Mouse (Mus musculus) ES-E14 (cell line): Measurements from ENCODE around the gene Tecr. TPM values are rescaled to one million over a fixed set of nuclear protein-coding genes. Genes with fewer than 3 reads are reported as not detected.

Experiments
- DNase-seq: peaks from one replicate; pipeline ENCODE4 v3.0.0-alpha.2; 2013; ENCODE audit warnings: low read depth, low spot score
- H3K27ac ChIP-seq: 2 replicates; pipeline ENCODE4 v1.5.1; 2012; ENCODE audit warnings: low read depth, mild to moderate bottlenecking, low read length, moderate library complexity, mixed read lengths; ENCODE audit not compliant: poor library complexity, insufficient read depth, severe bottlenecking
- H3K36me3 ChIP-seq: 2 replicates; pipeline ENCODE4 v1.6.1; 2012; ENCODE audit warnings: mild to moderate bottlenecking, low read length, moderate library complexity, mixed read lengths; ENCODE audit not compliant: control insufficient read depth, poor library complexity, insufficient read depth, severe bottlenecking
- H3K4me1 ChIP-seq, 2 experiments: fragments of 150-350 bp in 1 of 2; sonication (generic) in 1 of 2; 2 replicates each; pipeline ENCODE4 v1.6.1; 2012; ENCODE audit warnings: low read length in 2 of 2, mild to moderate bottlenecking in 1 of 2, mixed read lengths in 1 of 2; ENCODE audit not compliant: control insufficient read depth in 2 of 2, insufficient read depth in 2 of 2, poor library complexity in 1 of 2
- H3K4me3 ChIP-seq, 2 experiments: fragments of 150-350 bp in 1 of 2; sonication (generic) in 1 of 2; 2 replicates each; pipeline ENCODE4 v1.5.1; 2012; ENCODE audit warnings: low read length in 2 of 2, low read depth in 1 of 2, mild to moderate bottlenecking in 1 of 2, mixed read lengths in 1 of 2; ENCODE audit not compliant: insufficient read depth in 1 of 2, poor library complexity in 1 of 2, severe bottlenecking in 1 of 2
- H3K9ac ChIP-seq: 2 replicates; pipeline ENCODE4 v1.6.1; 2012; ENCODE audit warnings: low read depth, mild to moderate bottlenecking, low read length, mixed read lengths; ENCODE audit not compliant: poor library complexity, insufficient read depth, severe bottlenecking
- H3K9me3 ChIP-seq: fragments of 150-350 bp; sonication (generic); 2 replicates; pipeline ENCODE4 v1.6.1; 2012; ENCODE audit warnings: low read depth, mild to moderate bottlenecking, low read length; ENCODE audit not compliant: control insufficient read depth, insufficient read depth
- CHD2 ChIP-seq: IDR thresholded peaks from 2 replicates; pipeline ENCODE4 v1.6.1; 2014; ENCODE audit warnings: mild to moderate bottlenecking, low read depth, low read length, inconsistent platforms
- HCFC1 ChIP-seq: IDR thresholded peaks from 2 replicates; pipeline ENCODE4 v1.6.1; 2012; ENCODE audit warnings: low read length, inconsistent platforms, borderline replicate concordance; ENCODE audit not compliant: insufficient read depth
- MAFK ChIP-seq: IDR thresholded peaks from 2 replicates; pipeline ENCODE4 v1.6.1; 2014; ENCODE audit warnings: mild to moderate bottlenecking, low read depth, low read length, inconsistent platforms; ENCODE audit not compliant: insufficient read depth
- ZC3H11A ChIP-seq: IDR thresholded peaks from 2 replicates; pipeline ENCODE4 v1.6.1; 2012; ENCODE audit warnings: low read depth, mild to moderate bottlenecking, inconsistent platforms, low read length, borderline replicate concordance
- ZNF384 ChIP-seq: IDR thresholded peaks from 2 replicates; pipeline ENCODE4 v1.6.1; 2012; ENCODE audit warnings: low read depth, low read length, inconsistent platforms
- in situ Hi-C, 2 experiments: fragments of 600-800 bp; cut with MboI; formaldehyde crosslinking; loops; one replicate each; pipeline ENCODE4 v1.15.1; 2025; ENCODE audit warnings: low sequenced_read_pairs in 2 of 2, inconsistent platforms in 1 of 2; ENCODE audit not compliant: unreplicated experiment in 2 of 2
- total RNA-seq: library from RNA; depleted of rRNA; stranded (reverse); fragments of 300-350 nt; gene quantifications from 2 replicates; pipeline ENCODE4 v1.2.3, GENCODE M21; 2012

Tecr gene
- total RNA-seq, 1 experiment = 246 TPM

DNA sequence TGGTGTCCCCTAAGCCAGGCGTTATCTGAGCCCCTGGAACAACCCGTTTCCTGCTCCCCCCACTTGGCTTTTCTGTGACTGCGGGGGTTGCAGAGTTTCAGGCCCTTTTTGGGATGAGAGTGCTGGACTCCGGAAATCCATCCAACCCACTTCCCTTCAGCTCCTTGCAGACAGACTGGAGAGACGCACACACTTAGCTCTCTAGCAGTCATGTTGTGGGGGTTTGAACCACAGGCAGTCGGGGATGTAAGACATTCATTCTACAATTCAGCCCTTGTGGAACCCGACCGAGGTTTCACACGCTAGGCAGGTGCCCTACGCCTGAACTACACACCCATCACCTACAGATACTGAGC is 45.9 kb upstream of the Tecr start:
- H3K9me3 ChIP-seq = no peaks in the 10 kb centered on the region
- H3K4me3 ChIP-seq = peak overlapping the region; percentile 82 to 93
- peak overlapping the region; percentile 77; the same call in 1 of the 2 replicates for H3K27ac ChIP-seq
- H3K36me3 ChIP-seq = peaks cover 2% of the 10 kb centered on the region; the same call in 1 of the 2 replicates
- DNase-seq = no peak
- TF ChIP-seq CHD2 (no peak), ZC3H11A (no peak)
- H3K4me1 ChIP-seq = peaks cover 4 to 10% of the 10 kb centered on the region in 2 experiments; a peak in 3 of 4 replicates
- in situ Hi-C loops = no loop called here
- H3K9ac ChIP-seq = peak overlapping the region; percentile 91; the same call in 1 of the 2 replicates

DNA sequence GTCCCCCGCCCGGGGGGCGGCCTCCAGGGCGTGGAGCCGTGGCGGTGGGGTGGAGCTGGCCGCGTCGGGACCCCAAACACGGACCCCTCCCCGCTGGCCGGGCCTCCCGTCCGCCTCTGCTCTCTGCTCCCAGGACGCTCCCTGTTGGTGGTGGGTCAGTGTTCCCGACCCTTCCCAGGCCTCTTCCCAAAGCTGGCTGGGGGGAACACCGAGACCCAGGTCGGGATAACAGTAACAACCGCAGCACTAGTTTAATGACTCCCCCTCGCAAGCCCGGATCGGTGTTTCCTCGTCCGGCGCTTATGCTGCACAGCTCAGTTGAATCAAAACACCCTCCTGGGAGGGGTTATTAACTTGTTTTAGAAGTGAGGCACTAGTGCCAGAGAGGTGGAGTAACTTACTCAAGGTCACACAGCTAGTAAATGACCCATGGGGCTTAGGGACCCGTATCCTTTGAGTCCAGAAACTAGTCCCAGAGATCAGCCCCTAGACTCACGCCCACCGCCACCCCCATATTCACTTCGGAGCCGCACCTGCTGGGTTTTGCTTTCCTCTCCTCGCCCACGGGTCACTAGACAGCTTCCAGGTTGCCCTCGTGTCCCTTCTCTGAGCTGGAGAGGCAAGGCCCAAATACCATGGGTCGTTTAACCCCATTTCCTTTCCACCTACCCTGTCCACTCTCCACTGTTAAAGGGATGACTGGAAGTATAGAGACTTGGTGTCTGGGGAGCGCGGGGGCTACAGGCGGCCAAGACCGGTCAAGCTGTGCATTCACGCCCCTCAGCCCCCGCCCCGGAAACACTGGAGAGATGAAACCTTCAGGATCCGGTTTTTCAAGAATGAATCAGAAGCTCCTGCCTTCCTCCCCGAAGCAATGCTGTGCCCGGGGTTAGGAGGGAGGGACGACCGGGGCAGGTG is 45.2 kb upstream of the Tecr start:
- Histone ChIP-seq H3K27ac (peak overlapping the region; percentile 77), H3K4me1 (peaks cover 4 to 10% of the 10 kb centered on the region in 2 experiments; a peak in 3 of 4 replicates), H3K9me3 (no peaks in the 10 kb centered on the region), H3K9ac (peak overlapping the region; percentile 91), H3K36me3 (peaks cover 2% of the 10 kb centered on the region; the same call in 1 of the 2 replicates), H3K4me3 (peak overlapping the region; percentile 82 to 93)
- DNase-seq = no peak
- in situ Hi-C loops = no loop called here
- TF ChIP-seq ZNF384 (no peak), ZC3H11A (no peak), HCFC1 (no peak), MAFK (no peak), CHD2 (no peak)

DNA sequence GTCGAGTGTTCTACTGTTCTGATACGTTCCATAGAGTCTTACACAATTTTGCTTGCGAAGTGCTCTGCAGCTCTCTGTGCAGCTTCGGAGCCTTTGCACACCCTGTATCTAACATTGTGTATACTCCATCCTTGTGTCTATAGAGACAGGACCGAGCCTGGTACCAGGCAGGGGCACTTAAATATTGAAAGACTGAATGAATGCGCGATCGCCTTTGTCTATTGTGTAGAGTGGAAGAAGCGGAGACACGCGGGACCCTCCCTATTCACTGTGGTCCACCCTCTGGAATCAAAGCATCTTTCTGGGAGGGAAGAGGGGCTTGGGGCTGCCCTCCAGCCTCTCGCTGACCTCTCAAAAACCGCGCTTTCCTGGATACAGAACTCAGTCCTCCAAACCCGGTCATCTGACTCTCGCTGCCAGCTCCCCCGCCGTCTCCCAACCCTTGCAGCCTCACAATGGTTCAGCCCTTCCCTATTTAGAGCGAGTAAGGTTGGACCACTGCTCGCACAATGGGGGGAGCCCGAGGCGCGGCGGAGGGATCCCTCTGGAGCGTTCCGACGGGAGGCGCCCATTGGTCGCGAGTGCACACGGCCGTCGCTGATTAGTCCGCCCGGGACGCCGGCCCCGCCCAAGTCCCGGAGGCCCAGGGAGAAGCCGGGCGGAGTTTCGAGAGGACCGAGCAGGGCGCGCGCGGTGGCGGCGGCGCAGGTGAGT is 44.4 kb upstream of the Tecr start, which contains the start of gene Gipc1:
TSS of gene Gipc1 (plus strand) at position 648 of the 714 bp plus-strand sequence.
- in situ Hi-C loops = no loop called here
- Histone ChIP-seq H3K9me3 (no peaks in the 10 kb centered on the region), H3K27ac (peak within 1 kb of the TSS; percentile 77), H3K36me3 (no peaks in the 10 kb centered on the region), H3K4me3 (peak within 1 kb of the TSS; percentile 82 to 93), H3K9ac (peak within 1 kb of the TSS; percentile 91), H3K4me1 (peaks cover 4 to 6% of the 10 kb centered on the region in 2 experiments; a peak in 2 of 4 replicates)
- peak; percentile 96 for DNase-seq
- TF ChIP-seq CHD2 = peak; percentile 76
- no peak for TF ChIP-seq ZC3H11A

DNA sequence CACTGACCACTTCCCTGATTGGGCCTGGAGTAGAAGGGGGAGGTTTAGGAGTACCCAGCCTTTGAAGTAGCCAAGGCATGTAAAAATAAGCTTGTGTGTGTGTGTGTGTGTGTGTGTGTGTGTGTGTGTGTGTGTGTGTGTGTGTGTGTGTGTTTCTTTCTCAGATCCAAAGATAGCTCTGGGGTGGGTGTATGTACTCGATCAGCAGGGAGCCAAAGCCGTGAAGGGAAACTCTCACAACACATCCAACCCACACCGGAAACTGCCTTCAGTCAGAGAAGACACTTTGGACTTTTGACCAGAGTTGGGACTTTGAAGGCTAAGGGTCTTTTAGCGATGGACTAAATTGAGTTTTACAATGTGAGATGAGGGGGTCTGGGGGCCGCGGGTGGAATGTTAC is 41.9 kb upstream of the Tecr start:
- H3K4me3 ChIP-seq = no peak overlapping the region
- TF ChIP-seq MAFK = no peak
- no peak for TF ChIP-seq HCFC1
- no peak for TF ChIP-seq CHD2
- DNase-seq = no peak

More for the DNA sequence above, 41.9 kb upstream of the Tecr start:
- Histone ChIP-seq H3K36me3 (no peaks in the 10 kb centered on the region), H3K9ac (no peak overlapping the region), H3K27ac (no peak overlapping the region), H3K9me3 (no peaks in the 10 kb centered on the region), H3K4me1 (peaks cover 4% of the 10 kb centered on the region in 2 experiments; a peak in 2 of 4 replicates)
- in situ Hi-C loops = no loop called here
